Mouse (Mus musculus): ENCODE data around the gene Babam2. TPM values are rescaled to one million over a fixed set of nuclear protein-coding genes. Genes with fewer than 3 reads are reported as not detected.

Babam2 gene
- 66.4 TPM for polyA plus RNA-seq (2014; fragmentation: Illumina TruSeq; extraction: RNeasy Lipid Tissue Mini Kit (QIAGEN cat#74804); ENCODE audit: low read depth, low replicate concordance)

GRCm38 (mm10) chr5:31697644-31698296, at the start of gene Babam2:
Babam2 (plus strand) TSS chr5:31697684.

DNA sequence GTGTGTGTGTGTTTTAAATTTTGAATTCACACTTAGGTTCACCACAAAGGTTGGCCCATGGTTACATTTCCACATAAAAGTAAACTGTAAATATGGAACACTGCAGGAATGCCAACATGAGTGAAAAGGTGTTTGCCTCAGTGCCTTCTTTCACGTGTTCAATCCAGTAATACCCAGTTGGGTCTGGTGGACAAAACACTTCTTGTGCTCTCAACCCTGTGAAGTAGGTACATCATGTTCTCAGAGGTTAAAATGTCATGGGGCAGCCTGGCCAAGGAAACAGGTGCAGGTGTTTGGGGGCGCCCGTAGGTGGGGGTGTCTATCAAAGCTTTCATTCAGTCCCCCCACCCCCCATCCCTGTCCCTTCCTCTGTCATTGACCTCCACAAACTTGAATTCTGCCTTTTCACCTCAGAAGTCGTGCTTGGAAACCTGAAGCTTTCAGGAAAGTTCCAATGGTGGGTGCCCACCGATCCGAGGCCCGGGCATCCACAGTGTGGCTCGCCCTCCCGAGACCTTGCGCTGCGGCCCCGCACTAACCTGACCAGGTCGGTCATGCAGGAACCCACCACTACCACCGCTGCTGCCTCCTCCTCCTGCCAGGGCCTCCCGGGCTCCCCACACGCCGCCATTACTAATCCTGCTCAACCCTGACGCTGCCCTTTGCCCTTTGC, 377 bp upstream of the Babam2 start, which contains the start of gene Rbks:
Gene Rbks, minus strand, starts transcription at position 657 of the 673 bp plus-strand sequence.

Other genes starting within 250 kb of the Babam2 start
- gene Zfp512, start 245.3 kb upstream of the Babam2 start, polyA plus RNA-seq (2014; fragmentation: Illumina TruSeq; extraction: RNeasy Lipid Tissue Mini Kit (QIAGEN cat#74804); ENCODE audit: low read depth, low replicate concordance), result 23.8 TPM
- not detected for gene 4930548H24Rik, start 211.9 kb upstream of the Babam2 start, polyA plus RNA-seq (2014; fragmentation: Illumina TruSeq; extraction: RNeasy Lipid Tissue Mini Kit (QIAGEN cat#74804); ENCODE audit: low read depth, low replicate concordance)
- gene Gpn1, start 202.9 kb upstream of the Babam2 start, polyA plus RNA-seq (2014; fragmentation: Illumina TruSeq; extraction: RNeasy Lipid Tissue Mini Kit (QIAGEN cat#74804); ENCODE audit: low read depth, low replicate concordance), result 18.3 TPM
- gene Slc4a1ap, start 170.7 kb upstream of the Babam2 start, polyA plus RNA-seq (2014; fragmentation: Illumina TruSeq; extraction: RNeasy Lipid Tissue Mini Kit (QIAGEN cat#74804); ENCODE audit: low read depth, low replicate concordance), result 51.6 TPM
- 11.4 TPM for gene Supt7l, start 169.9 kb upstream of the Babam2 start, polyA plus RNA-seq (2014; fragmentation: Illumina TruSeq; extraction: RNeasy Lipid Tissue Mini Kit (QIAGEN cat#74804); ENCODE audit: low read depth, low replicate concordance)
- gene Mrpl33, start 100.7 kb upstream of the Babam2 start, polyA plus RNA-seq (2014; fragmentation: Illumina TruSeq; extraction: RNeasy Lipid Tissue Mini Kit (QIAGEN cat#74804); ENCODE audit: low read depth, low replicate concordance), result 79.1 TPM
- gene Rbks, start 57 bp upstream of the Babam2 start, polyA plus RNA-seq (2014; fragmentation: Illumina TruSeq; extraction: RNeasy Lipid Tissue Mini Kit (QIAGEN cat#74804); ENCODE audit: low read depth, low replicate concordance), result 8.3 TPM

All from sigmoid colon, adult 10 weeks (tissue).